Mouse (Mus musculus) bone marrow macrophage, adult 2 months (primary cell): Measurements from ENCODE around the gene Tars. TPM values are rescaled to one million over a fixed set of nuclear protein-coding genes. Genes with fewer than 3 reads are reported as not detected.

Source experiments
- H3K27ac ChIP-seq: 2 replicates; pipeline ENCODE4 v1.5.1; 2012; ENCODE audit warnings: low read depth, low read length; ENCODE audit not compliant: insufficient read depth
- H3K4me1 ChIP-seq: 2 replicates; pipeline ENCODE4 v1.6.1; 2012; ENCODE audit warnings: low read length; ENCODE audit not compliant: control insufficient read depth, insufficient read depth
- H3K4me3 ChIP-seq: 2 replicates; pipeline ENCODE4 v1.5.1; 2012; ENCODE audit warnings: mild to moderate bottlenecking, low read length, moderate library complexity; ENCODE audit not compliant: insufficient read depth
- CTCF ChIP-seq: IDR thresholded peaks from 2 replicates; pipeline ENCODE4 v1.5.1; 2012; ENCODE audit warnings: low read depth, mild to moderate bottlenecking, low read length, moderate library complexity
- POLR2A ChIP-seq: IDR thresholded peaks from 2 replicates; pipeline ENCODE4 v1.6.1; 2012; ENCODE audit warnings: mild to moderate bottlenecking, low read depth, low read length, borderline replicate concordance
- polyA plus RNA-seq: library from polyadenylated mRNA; stranded (reverse); fragments of >200 nt; gene quantifications from 2 replicates; pipeline ENCODE4 v1.2.4, GENCODE M21; 2012; ENCODE audit not compliant: missing spikeins, insufficient read depth, insufficient read length

The Tars gene
- polyA plus RNA-seq, 1 experiment, result 50.3 TPM

- H3K4me3 ChIP-seq, result no peak overlapping the region
- no peaks in the 10 kb centered on the region for H3K4me1 ChIP-seq
- TF ChIP-seq POLR2A (no peak), CTCF (no peak)
- no peak overlapping the region for H3K27ac ChIP-seq
Observed at GRCm38 (mm10) chr15:11364795-11365194, 34.7 kb downstream of the Tars start.

- Histone ChIP-seq H3K4me1 (no peaks in the 10 kb centered on the region), H3K27ac (no peak overlapping the region), H3K4me3 (no peak overlapping the region)
- TF ChIP-seq POLR2A (no peak), CTCF (no peak)
Observed at GRCm38 (mm10) chr15:11364112-11364511, 35.4 kb downstream of the Tars start.

- H3K4me3 ChIP-seq, result no peak overlapping the region
- H3K27ac ChIP-seq, result no peak overlapping the region
- no peaks in the 10 kb centered on the region for H3K4me1 ChIP-seq
- TF ChIP-seq POLR2A, result no peak
- no peak for TF ChIP-seq CTCF
Observed at GRCm38 (mm10) chr15:11361824-11362223, 37.6 kb downstream of the Tars start.

- H3K27ac ChIP-seq, result no peak overlapping the region
- no peak overlapping the region for H3K4me3 ChIP-seq
- TF ChIP-seq CTCF, result no peak
- no peak for TF ChIP-seq POLR2A
- H3K4me1 ChIP-seq, result no peaks in the 10 kb centered on the region
Observed at GRCm38 (mm10) chr15:11360888-11361287, 38.6 kb downstream of the Tars start.

GRCm38 (mm10) chr15:11357501-11357900 lies 42.0 kb downstream of the Tars start:
- H3K4me3 ChIP-seq, result no peak overlapping the region
- H3K27ac ChIP-seq, result no peak overlapping the region
- H3K4me1 ChIP-seq, result no peaks in the 10 kb centered on the region
- TF ChIP-seq POLR2A, result no peak
- no peak for TF ChIP-seq CTCF

GRCm38 (mm10) chr15:11355865-11356264 lies 43.6 kb downstream of the Tars start:
- TF ChIP-seq POLR2A, result no peak
- no peak for TF ChIP-seq CTCF
- Histone ChIP-seq H3K4me1 (no peaks in the 10 kb centered on the region), H3K27ac (no peak overlapping the region), H3K4me3 (no peak overlapping the region)

GRCm38 (mm10) chr15:11339467-11340180 lies 59.8 kb downstream of the Tars start:
- Histone ChIP-seq H3K4me3 (no peak overlapping the region), H3K4me1 (no peaks in the 10 kb centered on the region), H3K27ac (no peak overlapping the region)
- TF ChIP-seq POLR2A (no peak), CTCF (no peak)
